In the genomic region with DNA sequence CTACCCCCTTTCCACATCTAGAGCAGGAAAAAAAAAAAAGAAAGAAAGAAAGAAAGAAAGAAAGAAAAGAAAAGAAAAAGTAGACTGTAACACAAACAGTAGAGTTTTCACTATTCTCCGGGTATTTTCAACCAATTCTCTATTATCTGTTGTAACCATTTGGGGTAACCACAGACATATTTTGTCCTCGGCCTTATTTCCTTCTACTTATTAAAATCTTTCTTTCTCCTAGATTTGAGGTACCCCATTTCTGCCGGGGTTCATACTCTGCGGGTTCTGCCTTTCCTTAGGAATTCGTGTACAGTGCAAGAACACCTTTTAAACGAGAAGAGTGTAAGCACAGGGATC, we compare ENCODE assay signal across 8 mouse cellular contexts. TPM values are rescaled to one million over a fixed set of nuclear protein-coding genes. Genes with fewer than 3 reads are reported as not detected.
DNase-seq lines count a peak whose midpoint lies in the region; ATAC-seq lines count a peak whose summit lies in the region.

No protein-coding gene starts in this region.

- H3K9ac ChIP-seq in lung, embryonic 16.5 days (ENCODE audit: low read length) = peak overlapping the region; percentile 96; the same call in 1 of the 2 replicates
- H3K9ac ChIP-seq in limb, embryonic 11.5 days (ENCODE audit: low read length) = peak overlapping the region; percentile 92; the same call in 1 of the 2 replicates
- H3K9ac ChIP-seq in neural tube, embryonic 15.5 days (replicated peaks) = peak overlapping the region; percentile 84

- H3K9me3 ChIP-seq in lung, embryonic 16.5 days (ENCODE audit: control insufficient read depth, low read length) = no peaks in the 10 kb centered on the region
- H3K9me3 ChIP-seq in erythroblast, embryonic 14.5 days (ENCODE audit: control insufficient read depth, low read length) = no peaks in the 10 kb centered on the region
- no peaks in the 10 kb centered on the region for H3K9me3 ChIP-seq in limb, embryonic 11.5 days (ENCODE audit: control insufficient read depth, low read length)
- H3K9me3 ChIP-seq in neural tube, embryonic 15.5 days (replicated peaks) = no peaks in the 10 kb centered on the region

- H3K36me3 ChIP-seq in lung, embryonic 16.5 days (ENCODE audit: control insufficient read depth, insufficient read depth, low read length) = no peaks in the 10 kb centered on the region
- no peaks in the 10 kb centered on the region; the same call in 1 of the 2 replicates for H3K36me3 ChIP-seq in erythroblast, embryonic 14.5 days (ENCODE audit: control insufficient read depth)
- H3K36me3 ChIP-seq in limb, embryonic 11.5 days (ENCODE audit: control insufficient read depth, insufficient read depth, low read length) = no peaks in the 10 kb centered on the region
- H3K36me3 ChIP-seq in neural tube, embryonic 15.5 days = no peaks in the 10 kb centered on the region

- H3K4me1 ChIP-seq in lung, embryonic 16.5 days (replicated peaks; ENCODE audit: control insufficient read depth, insufficient read depth, low read length) = peaks cover 11% of the 10 kb centered on the region; the same call in 1 of the 2 replicates
- H3K4me1 ChIP-seq in erythroblast, embryonic 14.5 days (ENCODE audit: control insufficient read depth) = peaks cover 40% of the 10 kb centered on the region
- H3K4me1 ChIP-seq in limb, embryonic 11.5 days (ENCODE audit: control insufficient read depth, insufficient read depth, low read length) = no peaks in the 10 kb centered on the region
- peaks cover 21% of the 10 kb centered on the region for H3K4me1 ChIP-seq in neural tube, embryonic 15.5 days

- no peak for ATAC-seq in lung, embryonic 16.5 days (ENCODE audit: low read depth)
- no peak for ATAC-seq in limb, embryonic 11.5 days (ENCODE audit: insufficient number of reproducible peaks, low FRiP score, low TSS enrichment, low read depth)
- no peak for ATAC-seq in neural tube, embryonic 15.5 days (ENCODE audit: low FRiP score)

- H3K27ac ChIP-seq in lung, embryonic 16.5 days (ENCODE audit: low read length) = peak overlapping the region; percentile 96
- peak overlapping the region; percentile 90 for H3K27ac ChIP-seq in limb, embryonic 11.5 days (replicated peaks; ENCODE audit: low read depth, low read length)
- H3K27ac ChIP-seq in neural tube, embryonic 15.5 days (replicated peaks) = peak overlapping the region; percentile 89

- peak overlapping the region; percentile 88 for H3K4me3 ChIP-seq in lung, embryonic 16.5 days (ENCODE audit: low read length)
- H3K4me3 ChIP-seq in erythroblast, embryonic 14.5 days (replicated peaks) = peak overlapping the region; percentile 92
- peak overlapping the region; percentile 77 for H3K4me3 ChIP-seq in limb, embryonic 11.5 days (ENCODE audit: low read depth, low read length)
- peak overlapping the region; percentile 76 for H3K4me3 ChIP-seq in neural tube, embryonic 15.5 days (replicated peaks)

- intact Hi-C loops in left cerebral cortex, postnatal 25 days (cut with DNase I) = loop anchor here (2.0 kb wide), 1 partner anchor 50 kb away; no protein-coding TSS in a partner anchor

- peak overlapping the region; percentile 75 for H3K4me2 ChIP-seq in lung, embryonic 16.5 days (ENCODE audit: low read depth, low read length)
- peak overlapping the region; percentile 63 for H3K4me2 ChIP-seq in limb, embryonic 11.5 days (ENCODE audit: low read depth, severe bottlenecking)
- peak overlapping the region; percentile 79 for H3K4me2 ChIP-seq in neural tube, embryonic 15.5 days

- 12% methylated on average over 6 of the region's 6 CpGs for WGBS in lung, embryonic 16.5 days
- WGBS in limb, embryonic 11.5 days = 23% methylated on average over 6 of the region's 6 CpGs
- 16% methylated on average over 6 of the region's 6 CpGs for WGBS in neural tube, embryonic 15.5 days

- H3K27me3 ChIP-seq in lung, embryonic 16.5 days (ENCODE audit: control insufficient read depth, insufficient read depth, low read depth, low read length) = no peaks in the 10 kb centered on the region
- H3K27me3 ChIP-seq in erythroblast, embryonic 14.5 days (ENCODE audit: control insufficient read depth) = no peaks in the 10 kb centered on the region
- no peaks in the 10 kb centered on the region for H3K27me3 ChIP-seq in limb, embryonic 11.5 days (ENCODE audit: control insufficient read depth, insufficient read depth, low read length)
- H3K27me3 ChIP-seq in neural tube, embryonic 15.5 days (replicated peaks) = no peaks in the 10 kb centered on the region

- no peak for DNase-seq in lung, postnatal 25 days (ENCODE audit: low spot score)
- no peak for DNase-seq in limb, embryonic 11.5 days (ENCODE audit: low spot score)
- no peak for DNase-seq in layer of hippocampus, adult 9-10 months (ENCODE audit: low spot score)
- no peak for DNase-seq in layer of hippocampus, postnatal 25 days (ENCODE audit: extremely low spot score in 1 of 2, low spot score in 1 of 2)
- no peak for DNase-seq in left cerebral cortex, postnatal 25 days (ENCODE audit: low spot score in 2 of 2)

RNA-seq across cellular contexts. Expression of a gene that starts 0.4 kb away (rescaled TPM):
- polyA plus RNA-seq in lung, embryonic 16.5 days (2015; fragmentation: Nextera tagmentation; extraction: Ambion mirVana) = 15.5 and 16.6 TPM in 2 replicates
- polyA plus RNA-seq in erythroblast, embryonic 14.5 days (2012) = 0.07 and 0.09 TPM in 2 replicates
- 15.2 and 18.7 TPM in 2 replicates for polyA plus RNA-seq in limb, embryonic 11.5 days (2014; fragmentation: Nextera tagmentation; extraction: Ambion mirVana)
- 8.4 and 9.2 TPM in 2 replicates for polyA plus RNA-seq in neural tube, embryonic 15.5 days (2015; fragmentation: Nextera tagmentation; extraction: Ambion mirVana)
- total RNA-seq in layer of hippocampus, postnatal 25 days (2021) = 10 to 100 TPM; 47.4 to 49.5 TPM
- total RNA-seq in left cerebral cortex, postnatal 25 days (2021) = 10 to 100 TPM; 40.3 to 43.2 TPM

RNA-seq across cellular contexts. Expression of a gene that starts 25.8 kb away (rescaled TPM):
- 11.0 and 16.3 TPM in 2 replicates for polyA plus RNA-seq in lung, embryonic 16.5 days (2015; fragmentation: Nextera tagmentation; extraction: Ambion mirVana)
- 409 and 495 TPM in 2 replicates for polyA plus RNA-seq in erythroblast, embryonic 14.5 days (2012)
- 6.1 and 7.3 TPM in 2 replicates for polyA plus RNA-seq in limb, embryonic 11.5 days (2014; fragmentation: Nextera tagmentation; extraction: Ambion mirVana)
- 28.5 and 33.2 TPM in 2 replicates for polyA plus RNA-seq in neural tube, embryonic 15.5 days (2015; fragmentation: Nextera tagmentation; extraction: Ambion mirVana)
- total RNA-seq in layer of hippocampus, postnatal 25 days (2021) = 100 to 1,000 TPM; 232 to 246 TPM
- 100 to 1,000 TPM; 158 to 162 TPM for total RNA-seq in left cerebral cortex, postnatal 25 days (2021)

Comparison
In these comparisons a context has a peak if more than half of its experiments do, and no peak if none do; other contexts are left out.
1. RNA of a gene that starts 25.8 kb away (polyA plus RNA-seq): 409 to 495 TPM in erythroblast, embryonic 14.5 days; 28.5 to 33.2 TPM in neural tube, embryonic 15.5 days, 11.0 to 16.3 TPM in lung, embryonic 16.5 days and 6.1 to 7.3 TPM in limb, embryonic 11.5 days; every median in the first group is over 10 times any median in the second.
2. Peak in every context shown above with its lines, with median percentiles within 50 percentile points of each other: H3K27ac ChIP-seq, H3K4me2 ChIP-seq, H3K4me3 ChIP-seq and H3K9ac ChIP-seq.